Mouse (Mus musculus) liver, adult 2 months (tissue): ENCODE results near the gene Eif4a2.

Experiments used
- CTCF ChIP-seq: fragments of 200-500 bp; IDR thresholded peaks from 2 replicates; pipeline ENCODE4 v1.5.1; 2011; ENCODE audit warnings: low read depth, low read length, control low read depth
- POLR2A ChIP-seq: fragments of 200-500 bp; IDR thresholded peaks from 2 replicates; pipeline ENCODE4 v1.6.1; 2011; ENCODE audit warnings: low read length, control low read depth; ENCODE audit not compliant: insufficient read depth; ENCODE audit errors: extremely low read depth

GRCm38 (mm10) chr16:23123104-23123503, 15.9 kb downstream of the Eif4a2 start:
- TF ChIP-seq POLR2A (no peak), CTCF (no peak)
